Mouse (Mus musculus) heart, embryonic 14.5 days (tissue): ENCODE measurements at regions not wholly inside any gene's neighbourhood (a gene's known extent, or its start where the extent isn't known, plus 50 kb on each side); places are given as distances from the start of the nearest gene placed in this dataset.

Source experiments
- ATAC-seq: fragments of 200-750 bp; cut with Nextera tagmentation; 2 replicates; pipeline ENCODE4 v1.8.0; 2017; ENCODE audit warnings: low read depth, moderate TSS enrichment; ENCODE audit not compliant: insufficient number of reproducible peaks, insufficient read depth, low FRiP score
- H3K27ac ChIP-seq, 2 experiments: fragments of 200-500 bp in 1 of 2; fragments of 300-500 bp in 1 of 2; sonication (generic) in 1 of 2; replicated peaks in 1 of 2; 2 replicates each; pipeline ENCODE4 v1.5.1; 2012 to 2014; ENCODE audit warnings: low read depth in 2 of 2, low read length in 2 of 2, control low read depth in 1 of 2, mild to moderate bottlenecking in 1 of 2, mixed read lengths in 1 of 2; ENCODE audit not compliant: control insufficient read depth in 1 of 2, insufficient read depth in 1 of 2
- H3K27me3 ChIP-seq: fragments of 300-500 bp; sonication (generic); 2 replicates; pipeline ENCODE4 v1.6.1; 2014; ENCODE audit warnings: mild to moderate bottlenecking, low read length, control low read depth; ENCODE audit not compliant: control insufficient read depth, insufficient read depth
- H3K36me3 ChIP-seq: fragments of 300-500 bp; sonication (generic); 2 replicates; pipeline ENCODE4 v1.6.1; 2014; ENCODE audit warnings: mild to moderate bottlenecking, control low read depth, low read length, mixed read lengths; ENCODE audit not compliant: control insufficient read depth, insufficient read depth
- H3K4me1 ChIP-seq, 2 experiments: fragments of 200-500 bp in 1 of 2; fragments of 300-500 bp in 1 of 2; sonication (generic) in 1 of 2; 2 replicates each; pipeline ENCODE4 v1.6.1; 2012 to 2014; ENCODE audit warnings: low read length in 2 of 2, control low read depth in 1 of 2, mixed read lengths in 1 of 2; ENCODE audit not compliant: control insufficient read depth in 2 of 2, insufficient read depth in 2 of 2
- H3K4me2 ChIP-seq: fragments of 300-500 bp; sonication (generic); 2 replicates; pipeline ENCODE4 v1.6.1; 2014; ENCODE audit warnings: mild to moderate bottlenecking, low read length
- H3K4me3 ChIP-seq, 2 experiments: fragments of 200-500 bp in 1 of 2; fragments of 300-500 bp in 1 of 2; sonication (generic) in 1 of 2; 2 replicates each; pipeline ENCODE4 v1.5.1; 2012 to 2014; ENCODE audit warnings: low read length in 2 of 2, mild to moderate bottlenecking in 2 of 2, control low read depth in 1 of 2, low read depth in 1 of 2, moderate library complexity in 1 of 2; ENCODE audit not compliant: control insufficient read depth in 1 of 2, insufficient read depth in 1 of 2
- H3K9ac ChIP-seq: fragments of 300-500 bp; sonication (generic); 2 replicates; pipeline ENCODE4 v1.6.1; 2014; ENCODE audit warnings: mild to moderate bottlenecking, low read length
- H3K9me3 ChIP-seq: fragments of 300-500 bp; sonication (generic); 2 replicates; pipeline ENCODE4 v1.6.1; 2016; ENCODE audit warnings: low read length, control low read depth; ENCODE audit not compliant: control insufficient read depth
- WGBS: fragments of 180-500 bp; shearing (Covaris S2); extraction: QIAGEN DNeasy Blood & Tissue Kit; methylation state at CpG from one replicate; pipeline ENCODE4 v1.1.7; 2014; 5-methylcytosine and 5-hydroxymethylcytosine counted together

GRCm38 (mm10) chr13:71649876-71650275 lies 313.6 kb downstream of the Irx1 start:
- Histone ChIP-seq H3K27ac (no peak overlapping the region), H3K36me3 (no peaks in the 10 kb centered on the region), H3K9me3 (no peaks in the 10 kb centered on the region), H3K9ac (no peak overlapping the region), H3K27me3 (no peaks in the 10 kb centered on the region), H3K4me2 (no peak overlapping the region), H3K4me1 (0 out of 4 replicates have a peak, but pooled peaks cover 0 to 5% of the 10 kb centered on the region in 2 experiments), H3K4me3 (no peak overlapping the region)
- 21% methylated on average over 2 of the region's 2 CpGs for WGBS
- no peak for ATAC-seq

GRCm38 (mm10) chr13:71649031-71649430 lies 314.5 kb downstream of the Irx1 start:
- H3K9ac ChIP-seq: no peak overlapping the region
- H3K36me3 ChIP-seq: no peaks in the 10 kb centered on the region
- ATAC-seq: no peak
- no peak overlapping the region for H3K27ac ChIP-seq
- H3K4me3 ChIP-seq: no peak overlapping the region
- no peaks in the 10 kb centered on the region for H3K27me3 ChIP-seq
- WGBS: 30% methylated on average over 2 of the region's 2 CpGs
- no peaks in the 10 kb centered on the region for H3K9me3 ChIP-seq
- 0 out of 4 replicates have a peak, but pooled peaks cover 0 to 5% of the 10 kb centered on the region in 2 experiments for H3K4me1 ChIP-seq
- H3K4me2 ChIP-seq: no peak overlapping the region

DNA sequence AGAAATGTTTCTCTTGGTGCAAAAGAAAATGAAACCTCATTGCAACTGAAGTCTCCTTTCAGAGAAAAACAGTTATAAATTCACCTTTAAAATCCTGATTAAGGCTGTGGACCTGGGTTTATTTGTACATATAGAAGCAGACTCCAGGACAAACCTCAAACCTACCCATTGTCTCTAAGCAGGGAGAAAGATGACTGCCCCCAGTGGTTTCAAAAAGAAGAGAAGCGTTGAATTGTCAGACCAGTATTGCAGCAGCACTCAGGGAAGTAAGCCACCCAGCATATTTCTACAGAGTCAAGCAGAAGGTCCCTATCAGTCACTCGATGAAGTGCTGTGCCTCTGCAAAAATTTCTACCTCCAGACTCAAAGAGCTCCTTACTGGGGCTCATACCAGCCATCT lies 332.1 kb downstream of the Irx1 start:
- Histone ChIP-seq H3K4me1 (peaks cover 0 to 2% of the 10 kb centered on the region in 2 experiments; a peak in 2 of 4 replicates), H3K4me3 (no peak overlapping the region), H3K9ac (no peak overlapping the region), H3K36me3 (no peaks in the 10 kb centered on the region), H3K9me3 (no peaks in the 10 kb centered on the region), H3K27ac (no peak overlapping the region), H3K4me2 (no peak overlapping the region), H3K27me3 (no peaks in the 10 kb centered on the region)
- ATAC-seq: no peak
- WGBS: 51% methylated on average over 2 of the region's 2 CpGs

DNA sequence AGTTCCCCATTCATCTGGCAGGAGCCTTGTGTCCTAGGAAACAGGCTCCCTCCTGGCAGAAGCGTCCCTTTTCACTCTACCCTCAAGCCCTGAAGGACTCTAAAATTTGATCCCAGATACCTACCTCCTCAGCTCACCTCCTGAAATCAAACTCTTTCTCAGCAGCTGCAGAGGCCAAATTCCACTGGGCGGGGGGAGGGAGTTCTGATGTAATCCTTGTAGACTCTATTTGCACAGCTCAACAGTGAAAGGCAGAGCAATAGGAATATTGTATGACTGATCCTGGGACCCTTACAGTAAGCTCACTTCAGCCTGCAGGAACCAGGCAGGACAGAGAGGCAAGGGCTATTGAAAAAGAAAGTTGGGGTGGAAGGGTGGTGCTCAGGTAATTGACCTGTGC lies 346.3 kb downstream of the Irx1 start:
- Histone ChIP-seq H3K27ac (no peak overlapping the region), H3K27me3 (no peaks in the 10 kb centered on the region), H3K4me1 (peaks cover 4 to 15% of the 10 kb centered on the region in 2 experiments), H3K9me3 (no peaks in the 10 kb centered on the region), H3K9ac (no peak overlapping the region), H3K4me3 (no peak overlapping the region), H3K36me3 (no peaks in the 10 kb centered on the region), H3K4me2 (no peak overlapping the region)
- ATAC-seq: no peak
- 15% methylated on average over 2 of the region's 2 CpGs for WGBS

DNA sequence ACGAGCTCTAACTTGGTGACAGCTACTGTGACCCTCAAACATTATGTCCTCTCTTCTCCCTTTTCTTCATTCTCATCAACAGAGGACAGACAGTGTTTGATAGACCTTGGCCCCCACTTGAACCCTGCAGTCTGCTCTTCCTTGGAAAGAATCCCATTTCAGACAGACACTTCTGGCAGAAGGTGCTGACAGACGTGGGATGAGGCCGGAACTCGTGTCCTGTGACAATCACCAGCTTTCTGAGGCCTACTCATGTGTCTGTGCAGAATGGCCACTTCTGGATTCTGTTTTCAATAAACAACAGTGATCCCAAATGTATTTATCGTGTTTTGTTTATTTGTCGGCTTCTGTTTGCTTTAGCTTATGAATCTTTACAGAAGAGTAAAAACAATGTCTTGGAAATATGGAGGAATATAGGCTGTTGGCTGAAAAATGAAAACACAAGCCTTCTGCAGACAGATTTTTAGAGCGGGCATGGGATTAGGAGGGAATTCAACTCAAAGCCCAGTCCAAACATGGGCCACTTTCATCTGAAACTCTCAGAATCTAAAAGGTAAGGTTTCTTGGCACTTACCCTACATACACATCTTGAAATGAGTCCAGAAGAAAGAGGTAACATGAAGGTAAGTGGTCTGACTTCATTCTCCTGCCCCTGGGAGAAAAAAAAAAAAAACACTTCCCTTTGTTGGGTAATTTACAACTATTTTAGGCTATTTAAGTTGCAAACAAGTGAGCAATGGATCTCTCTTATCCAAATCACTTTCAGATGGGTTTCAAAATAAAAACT lies 350.9 kb downstream of the Irx1 start:
- Histone ChIP-seq H3K4me1 (peaks cover 4 to 14% of the 10 kb centered on the region in 2 experiments), H3K27me3 (no peaks in the 10 kb centered on the region), H3K4me3 (no peak overlapping the region), H3K9ac (no peak overlapping the region), H3K36me3 (no peaks in the 10 kb centered on the region), H3K9me3 (no peaks in the 10 kb centered on the region), H3K27ac (no peak overlapping the region), H3K4me2 (no peak overlapping the region)
- WGBS: 58% methylated on average over 7 of the region's 7 CpGs
- no peak for ATAC-seq

DNA sequence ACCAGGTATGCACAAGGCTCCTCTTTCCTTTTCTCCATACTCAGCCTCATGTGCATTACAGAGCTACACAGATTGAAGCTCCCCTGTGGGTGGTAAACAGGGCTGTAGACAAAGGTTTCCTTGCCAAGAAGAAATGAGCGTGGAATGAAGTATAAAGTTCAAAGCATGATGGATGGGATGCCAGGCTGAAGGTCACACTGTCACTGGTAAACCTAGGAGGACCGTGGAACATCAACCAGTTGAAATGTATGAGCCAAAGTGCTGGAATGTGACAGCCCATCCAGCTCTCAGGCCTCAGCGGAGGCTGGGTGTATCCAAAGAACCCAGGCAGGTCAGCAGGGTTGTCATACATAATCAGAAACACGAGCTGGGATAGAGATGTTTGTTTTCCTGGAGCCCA lies 381.0 kb downstream of the Irx1 start:
- Histone ChIP-seq H3K9me3 (no peaks in the 10 kb centered on the region), H3K36me3 (no peaks in the 10 kb centered on the region), H3K4me3 (no peak overlapping the region), H3K27ac (no peak overlapping the region), H3K4me2 (no peak overlapping the region), H3K27me3 (no peaks in the 10 kb centered on the region), H3K4me1 (no peaks in the 10 kb centered on the region), H3K9ac (no peak overlapping the region)
- WGBS: 53% methylated on average over 4 of the region's 4 CpGs
- ATAC-seq: no peak

DNA sequence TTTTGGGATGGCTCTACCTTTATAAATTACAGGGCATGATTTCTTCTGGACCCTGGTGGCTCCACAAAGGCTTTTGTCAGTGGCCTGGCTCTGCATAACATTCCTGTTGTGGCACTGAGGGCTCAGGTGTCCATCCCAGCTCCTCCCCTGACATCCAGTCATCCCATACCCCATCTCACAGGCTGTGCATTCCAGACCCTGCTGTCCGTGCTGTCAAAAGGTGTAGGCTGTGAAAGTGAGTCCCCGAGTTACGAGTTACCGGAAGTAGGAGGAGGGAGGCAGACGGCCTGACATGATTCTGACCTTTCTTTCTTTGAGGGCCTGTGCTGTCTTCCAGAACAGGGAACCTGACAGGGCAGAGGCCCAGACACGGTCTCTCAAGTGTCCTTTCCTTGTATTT lies 397.6 kb downstream of the Irx1 start:
- Histone ChIP-seq H3K27me3 (no peaks in the 10 kb centered on the region), H3K9me3 (no peaks in the 10 kb centered on the region), H3K4me2 (no peak overlapping the region), H3K27ac (no peak overlapping the region), H3K36me3 (no peaks in the 10 kb centered on the region), H3K4me1 (no peaks in the 10 kb centered on the region), H3K4me3 (no peak overlapping the region), H3K9ac (no peak overlapping the region)
- 46% methylated on average over 6 of the region's 6 CpGs for WGBS
- ATAC-seq: no peak

DNA sequence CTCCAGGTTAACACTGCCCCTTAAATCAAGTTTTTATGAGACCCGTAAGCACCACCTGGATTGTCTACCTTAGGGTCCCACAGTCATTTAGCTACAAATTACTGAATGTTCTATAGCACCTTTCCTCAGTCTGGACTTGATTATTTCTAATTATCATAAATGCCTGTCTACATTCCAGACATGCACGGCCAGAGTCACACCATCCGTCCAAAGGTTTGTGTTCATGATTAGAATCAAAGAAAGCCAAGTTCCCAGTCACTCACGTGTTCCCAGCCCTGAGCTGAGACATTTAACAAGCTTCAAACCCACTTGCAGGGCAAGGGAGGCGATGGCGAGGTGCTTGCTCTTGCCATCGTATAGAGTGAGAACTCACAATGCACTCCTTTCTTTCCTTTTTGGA lies 398.1 kb downstream of the Irx1 start:
- no peaks in the 10 kb centered on the region for H3K36me3 ChIP-seq
- no peak overlapping the region for H3K4me2 ChIP-seq
- WGBS: 70% methylated on average over 7 of the region's 7 CpGs
- H3K4me3 ChIP-seq: no peak overlapping the region
- H3K27me3 ChIP-seq: no peaks in the 10 kb centered on the region
- no peaks in the 10 kb centered on the region for H3K4me1 ChIP-seq
- no peak overlapping the region for H3K9ac ChIP-seq
- no peak for ATAC-seq
- H3K27ac ChIP-seq: no peak overlapping the region
- H3K9me3 ChIP-seq: no peaks in the 10 kb centered on the region
